Mouse (Mus musculus) C2C12 (cell line): Measurements from ENCODE around the gene Nalcn.

Experiments
- CTCF ChIP-seq: IDR thresholded peaks from one replicate; pipeline ENCODE4 v1.5.1; 2011; ENCODE audit not compliant: control insufficient read depth, insufficient read depth, insufficient read length
- USF1 ChIP-seq: IDR thresholded peaks from one replicate; pipeline ENCODE4 v1.6.1; 2011; ENCODE audit warnings: low read depth, mild to moderate bottlenecking, control low read depth, moderate library complexity

- TF ChIP-seq CTCF (no peak), USF1 (no peak)
These were observed 44.5 kb downstream of the Nalcn start for GRCm38 (mm10) chr14:123582433-123582832.
